Mouse (Mus musculus): ENCODE results near the gene Gls2. TPM values are rescaled to one million over a fixed set of nuclear protein-coding genes. Genes with fewer than 3 reads are reported as not detected.

Gene Gls2
- polyA plus RNA-seq (2012; rRNA removed) = 3.6 and 4.0 TPM in 2 replicates

DNA sequence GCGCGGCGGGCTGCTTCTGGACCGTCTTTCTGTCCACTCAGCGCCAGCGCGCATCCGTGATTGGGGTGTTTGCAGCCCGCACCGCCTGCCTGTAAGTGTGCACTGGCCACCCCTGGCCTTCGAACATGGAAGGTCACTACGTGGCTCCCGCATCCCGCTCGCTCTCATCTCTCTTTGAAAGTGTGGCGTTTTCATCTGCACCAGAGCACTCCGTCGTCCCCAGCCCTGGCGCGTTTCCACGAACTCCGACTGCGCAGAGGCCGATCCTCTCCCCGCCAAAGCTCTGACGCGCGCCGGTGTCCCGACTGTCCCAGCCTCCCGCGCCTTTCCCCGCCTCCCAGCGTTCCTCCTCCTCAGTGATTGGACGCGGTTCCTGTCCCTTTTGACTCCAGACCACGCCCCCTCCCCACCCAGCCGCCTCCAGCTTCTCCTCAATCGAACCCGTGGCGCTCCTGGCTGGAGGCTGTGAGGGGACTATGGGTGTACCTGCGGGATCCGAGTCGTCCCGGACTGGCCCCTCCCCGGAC, at the start of gene Gls2:
Gls2 (plus strand) TSS at position 434 of the 527 bp plus-strand sequence.

DNA sequence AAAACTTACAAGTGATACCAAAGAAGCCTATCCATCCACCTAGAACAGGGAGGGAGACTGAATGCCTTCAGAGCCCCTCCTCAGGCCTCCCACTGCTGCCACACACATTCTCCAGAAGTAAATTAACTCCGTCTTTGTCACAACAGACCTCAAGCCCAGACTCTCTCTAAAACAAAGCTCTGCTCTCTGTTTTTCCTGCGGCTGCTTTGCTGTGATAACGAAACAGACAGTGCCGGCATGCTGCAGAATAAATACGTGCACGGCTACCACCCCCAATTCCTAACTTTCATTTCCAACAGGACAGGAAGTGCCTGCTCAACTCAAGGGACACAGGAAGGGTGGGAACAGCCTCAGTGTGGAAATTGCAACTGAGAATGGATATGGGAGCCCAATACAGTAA, 14.3 kb upstream of the Gls2 start, which contains the start of gene Rbms2:
Rbms2 (minus strand) TSS at position 309 of the 400 bp plus-strand sequence.

DNA sequence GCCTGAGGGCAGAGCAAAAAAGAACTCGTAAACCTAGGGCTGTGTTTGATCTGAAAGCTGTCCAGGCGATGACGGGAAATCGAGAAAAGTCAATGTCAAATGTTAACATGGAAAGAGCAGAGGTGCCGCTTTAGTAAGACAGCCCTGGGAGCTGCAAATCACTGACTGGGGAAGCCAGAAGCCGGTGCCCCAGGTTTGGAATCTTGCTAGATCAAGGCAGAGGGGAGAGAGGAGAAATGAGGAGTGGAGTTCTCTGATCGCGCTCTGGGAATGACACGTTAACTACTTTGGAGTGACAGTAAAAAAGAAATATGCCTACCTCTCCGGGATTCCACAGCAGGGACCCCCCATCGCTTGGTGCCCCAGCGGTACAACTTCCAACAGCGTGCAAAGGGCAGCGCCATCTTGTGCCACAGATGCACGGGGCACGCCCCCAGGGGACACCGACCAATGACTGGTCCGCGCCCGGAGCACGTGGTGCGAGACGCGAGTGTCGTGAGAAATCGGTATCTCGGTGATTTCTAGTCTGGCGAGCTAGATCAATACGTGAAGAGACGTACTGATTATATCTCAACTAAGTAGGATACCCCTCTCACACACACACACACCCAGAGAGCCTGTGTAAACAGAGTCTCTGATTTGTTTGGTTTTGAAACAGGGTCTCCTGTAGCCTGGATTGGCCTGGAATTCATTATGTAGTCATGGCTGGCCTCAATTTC, 17.3 kb downstream of the Gls2 start, which contains the start of gene Spryd4:
Spryd4 (minus strand) TSS at position 418 of the 719 bp plus-strand sequence.

DNA sequence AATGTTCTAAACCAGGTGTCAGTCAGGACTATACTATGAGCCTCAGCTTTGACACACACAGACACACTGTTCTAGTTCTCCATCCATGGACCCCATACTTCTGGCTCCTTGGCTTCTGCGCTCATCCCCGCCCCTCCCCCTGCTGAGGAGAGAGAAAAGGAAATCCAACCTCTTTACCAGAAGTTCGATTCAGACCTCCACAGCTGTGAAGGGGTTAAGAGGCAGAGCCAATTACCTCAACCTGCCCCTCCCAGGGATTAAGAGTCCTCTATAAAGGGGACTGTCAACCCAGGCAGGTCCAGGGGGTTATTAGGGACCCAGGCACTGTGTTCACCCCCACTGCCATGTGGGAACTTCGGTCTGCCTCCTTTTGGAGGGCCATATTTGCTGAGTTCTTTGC, 31.3 kb downstream of the Gls2 start, which contains the start of gene Mip:
Mip (plus strand) TSS at position 301 of the 400 bp plus-strand sequence.

DNA sequence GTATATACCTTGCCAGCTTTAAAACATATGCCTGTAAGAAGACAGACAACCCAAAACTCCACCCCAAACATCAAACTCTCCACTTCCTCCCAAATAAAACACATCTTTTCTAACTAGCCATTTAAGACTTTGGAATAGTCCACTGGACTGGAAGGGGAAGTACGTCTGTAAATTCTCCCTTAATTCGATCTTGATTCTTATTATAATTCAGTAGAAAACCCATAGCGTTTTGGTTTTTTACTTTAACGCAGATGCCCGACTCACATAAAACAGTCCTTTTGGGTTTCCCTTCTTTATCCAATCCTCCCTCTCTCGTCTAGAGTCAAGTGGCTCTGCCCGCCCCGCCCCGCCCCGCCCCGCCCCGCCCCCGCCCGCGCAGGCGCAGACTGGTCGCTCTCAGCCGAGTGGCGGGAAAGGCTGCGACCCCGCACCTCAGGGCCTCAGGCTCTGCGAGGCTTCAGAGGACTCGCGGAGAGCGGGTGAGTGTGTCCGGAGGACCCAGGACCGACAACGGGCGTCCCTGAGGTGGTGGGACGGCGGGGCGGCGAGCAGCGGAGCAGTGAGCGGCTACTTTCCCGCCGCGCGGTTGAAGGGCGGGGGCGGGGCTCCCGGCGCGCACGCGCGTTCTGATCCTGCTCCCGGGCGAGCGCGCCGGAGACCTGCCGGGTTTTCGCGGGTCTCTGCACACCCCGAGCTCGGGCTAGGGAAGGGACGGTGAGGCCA, 37.6 kb downstream of the Gls2 start, which contains the start of gene Timeless:
Timeless (plus strand) TSS at position 369 of the 723 bp plus-strand sequence.

DNA sequence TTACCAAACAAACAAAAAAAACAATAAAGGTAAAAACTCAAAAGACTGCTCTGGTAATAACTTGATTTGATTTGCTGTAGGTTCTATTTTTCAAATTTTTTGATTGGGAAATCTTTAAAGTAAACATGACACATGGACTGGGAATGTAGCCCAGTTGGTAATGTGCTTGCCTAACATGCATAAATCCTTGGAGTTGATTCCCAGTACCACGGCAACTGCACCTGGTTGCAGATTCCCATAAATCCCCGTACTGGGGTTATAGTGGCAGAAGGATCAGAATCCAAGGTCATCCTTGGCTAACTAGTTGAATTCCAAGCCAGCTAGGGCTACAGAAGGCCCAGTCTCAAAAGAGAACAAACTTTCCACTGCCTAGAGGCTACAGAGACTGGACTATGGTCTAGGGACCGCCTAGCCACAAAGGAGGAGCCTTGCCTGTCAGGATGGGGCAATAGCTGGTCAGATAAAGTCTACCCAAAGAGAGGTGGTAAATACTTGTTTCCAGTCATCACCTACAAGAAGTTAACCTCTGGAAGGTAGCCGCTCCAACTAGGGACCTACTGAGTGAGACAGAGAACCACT, 59.5 kb downstream of the Gls2 start, which contains the start of gene Apon:
Apon (plus strand) TSS at position 420 of the 579 bp plus-strand sequence.

Other genes with a start within 250 kb of the Gls2 start
- gene Hsd17b6, start 186.8 kb upstream of the Gls2 start, polyA plus RNA-seq (2012; rRNA removed) = not detected in 2 replicates
- gene Prim1, start 179.3 kb upstream of the Gls2 start, polyA plus RNA-seq (2012; rRNA removed) = 39.1 and 45.7 TPM in 2 replicates
- 532 and 550 TPM in 2 replicates for gene Naca, start 158.9 kb upstream of the Gls2 start, polyA plus RNA-seq (2012; rRNA removed)
- 77.7 and 83.0 TPM in 2 replicates for gene Ptges3, start 135.5 kb upstream of the Gls2 start, polyA plus RNA-seq (2012; rRNA removed)
- 1,340 and 1,417 TPM in 2 replicates for gene Atp5b, start 111.2 kb upstream of the Gls2 start, polyA plus RNA-seq (2012; rRNA removed)
- gene Baz2a, start 102.9 kb upstream of the Gls2 start, polyA plus RNA-seq (2012; rRNA removed) = 34.0 and 36.0 TPM in 2 replicates
- gene Rbms2, start 14.2 kb upstream of the Gls2 start, polyA plus RNA-seq (2012; rRNA removed) = 28.0 and 39.8 TPM in 2 replicates
- gene Spryd4, start 17.4 kb downstream of the Gls2 start, polyA plus RNA-seq (2012; rRNA removed) = 13.6 and 15.5 TPM in 2 replicates
- gene Mip, start 31.4 kb downstream of the Gls2 start, polyA plus RNA-seq (2012; rRNA removed) = 0.23 and 0.26 TPM in 2 replicates
- gene Timeless, start 37.6 kb downstream of the Gls2 start, polyA plus RNA-seq (2012; rRNA removed) = 18.3 and 20.5 TPM in 2 replicates
- 0.38 and 0.45 TPM in 2 replicates for gene Apon, start 59.6 kb downstream of the Gls2 start, polyA plus RNA-seq (2012; rRNA removed)
- gene Apof, start 74.2 kb downstream of the Gls2 start, polyA plus RNA-seq (2012; rRNA removed) = not detected in 2 replicates
- 30.6 and 34.3 TPM in 2 replicates for gene Stat2, start 76.1 kb downstream of the Gls2 start, polyA plus RNA-seq (2012; rRNA removed)
- 0.10 and 0.14 TPM in 2 replicates for gene Il23a, start 104.3 kb downstream of the Gls2 start, polyA plus RNA-seq (2012; rRNA removed)
- 44.2 and 45.9 TPM in 2 replicates for gene Pan2, start 108.9 kb downstream of the Gls2 start, polyA plus RNA-seq (2012; rRNA removed)
- gene Cnpy2, start 128.0 kb downstream of the Gls2 start, polyA plus RNA-seq (2012; rRNA removed) = 110 and 127 TPM in 2 replicates
- gene Cs, start 143.3 kb downstream of the Gls2 start, polyA plus RNA-seq (2012; rRNA removed) = 172 and 176 TPM in 2 replicates
- gene Coq10a, start 174.5 kb downstream of the Gls2 start, polyA plus RNA-seq (2012; rRNA removed) = 77.1 and 77.4 TPM in 2 replicates
- 47.3 and 49.7 TPM in 2 replicates for gene Ankrd52, start 182.7 kb downstream of the Gls2 start, polyA plus RNA-seq (2012; rRNA removed)
- 0.10 and 0.28 TPM in 2 replicates for gene Slc39a5, start 206.8 kb downstream of the Gls2 start, polyA plus RNA-seq (2012; rRNA removed)
- 94.8 and 115 TPM in 2 replicates for gene Nabp2, start 217.0 kb downstream of the Gls2 start, polyA plus RNA-seq (2012; rRNA removed)
- gene Rnf41, start 217.2 kb downstream of the Gls2 start, polyA plus RNA-seq (2012; rRNA removed) = 62.8 and 67.8 TPM in 2 replicates

All from central nervous system, embryonic 14 days (tissue).